Mouse (Mus musculus): ENCODE data around the gene Mcm5. TPM values are rescaled to one million over a fixed set of nuclear protein-coding genes. Genes with fewer than 3 reads are reported as not detected.

Gene Mcm5
- polyA plus RNA-seq, 1 experiment from 2014 or later: 153 TPM

GRCm38 (mm10) chr8:75172009-75172685, 62.8 kb downstream of the Mcm5 start:
- 68% methylated on average over 6 of the region's 6 CpGs for WGBS
- no peak overlapping the region for H3K27ac ChIP-seq (ENCODE audit: low read depth)
- ATAC-seq (replicated peaks; ENCODE audit: low FRiP score, low TSS enrichment, low read depth) (no peak), DNase-seq (ENCODE audit: low spot score) (no peak)
- no peaks in the 10 kb centered on the region for H3K36me3 ChIP-seq (ENCODE audit: control insufficient read depth, insufficient read depth, low read length)
- H3K4me1 ChIP-seq (replicated peaks; ENCODE audit: control insufficient read depth, insufficient read depth, low read length): peaks cover 9% of the 10 kb centered on the region
- H3K9ac ChIP-seq (ENCODE audit: low read length): no peak overlapping the region
- no peaks in the 10 kb centered on the region for H3K27me3 ChIP-seq (replicated peaks; ENCODE audit: control insufficient read depth, insufficient read depth, low read length)
- H3K4me3 ChIP-seq (ENCODE audit: low read depth, low read length): no peak overlapping the region
- H3K4me2 ChIP-seq (ENCODE audit: low read length): no peak overlapping the region
- no peaks in the 10 kb centered on the region; the same call in 1 of the 2 replicates for H3K9me3 ChIP-seq (ENCODE audit: control insufficient read depth, low read length)

Other genes with a start within 250 kb of the Mcm5 start
- 86.3 and 90.8 TPM in 2 replicates for gene Isx, start 236.4 kb upstream of the Mcm5 start, polyA plus RNA-seq (2014; fragmentation: Nextera tagmentation; extraction: Ambion mirVana)
- gene Hmgxb4, start 116.2 kb upstream of the Mcm5 start, polyA plus RNA-seq (2014; fragmentation: Nextera tagmentation; extraction: Ambion mirVana): 44.3 and 46.3 TPM in 2 replicates
- gene Tom1, start 75.9 kb upstream of the Mcm5 start, polyA plus RNA-seq (2014; fragmentation: Nextera tagmentation; extraction: Ambion mirVana): 25.2 and 27.2 TPM in 2 replicates
- 8.8 and 10.1 TPM in 2 replicates for gene Hmox1, start 15.9 kb upstream of the Mcm5 start, polyA plus RNA-seq (2014; fragmentation: Nextera tagmentation; extraction: Ambion mirVana)
- gene Rasd2, start 104.4 kb downstream of the Mcm5 start, polyA plus RNA-seq (2014; fragmentation: Nextera tagmentation; extraction: Ambion mirVana): 2.5 and 2.7 TPM in 2 replicates

All from intestine, embryonic 14.5 days (tissue).